7 mouse cellular contexts compared by ENCODE assay signal in genomic region chr7:34654441-34655085, GRCm38 (mm10). TPM values are rescaled to one million over a fixed set of nuclear protein-coding genes. Genes with fewer than 3 reads are reported as not detected.
A peak's percentile ranks its signal among the peaks of the same experiment; 100 is the strongest.
DNase-seq lines count a peak whose midpoint lies in the region; ATAC-seq lines count a peak whose summit lies in the region.

No protein-coding gene starts in this region.

- 0% methylated on average over 46 of the region's 81 CpGs for WGBS in forebrain, embryonic 14.5 days
- WGBS in midbrain, embryonic 11.5 days = under 1% methylated on average over 61 of the region's 81 CpGs
- WGBS in stomach, embryonic 14.5 days = under 1% methylated on average over 60 of the region's 81 CpGs

- H3K27me3 ChIP-seq in forebrain, embryonic 14.5 days (replicated peaks; ENCODE audit: control insufficient read depth, insufficient read depth, low read length) = no peaks in the 10 kb centered on the region
- no peaks in the 10 kb centered on the region for H3K27me3 ChIP-seq in midbrain, embryonic 11.5 days (ENCODE audit: control insufficient read depth, insufficient read depth, low read length)
- H3K27me3 ChIP-seq in stomach, embryonic 14.5 days (ENCODE audit: control insufficient read depth, insufficient read depth, low read length) = no peaks in the 10 kb centered on the region

- H3K4me3 ChIP-seq in forebrain, embryonic 14.5 days (ENCODE audit: low read depth, low read length) = peak overlapping the region; percentile 86
- peak overlapping the region; percentile 81 for H3K4me3 ChIP-seq in midbrain, embryonic 11.5 days (ENCODE audit: low read depth, low read length)
- H3K4me3 ChIP-seq in stomach, embryonic 14.5 days (ENCODE audit: low read depth, low read length) = peak overlapping the region; percentile 87

- peaks cover 10% of the 10 kb centered on the region for H3K36me3 ChIP-seq in forebrain, embryonic 14.5 days (ENCODE audit: control insufficient read depth, insufficient read depth, low read length)
- H3K36me3 ChIP-seq in midbrain, embryonic 11.5 days (ENCODE audit: control insufficient read depth, insufficient read depth, low read length) = peaks cover 1% of the 10 kb centered on the region
- peaks cover 12% of the 10 kb centered on the region; the same call in 1 of the 2 replicates for H3K36me3 ChIP-seq in stomach, embryonic 14.5 days (ENCODE audit: control insufficient read depth, insufficient read depth, low read length)

- H3K4me1 ChIP-seq in forebrain, embryonic 14.5 days (ENCODE audit: control insufficient read depth, insufficient read depth, low read length) = peaks cover 14% of the 10 kb centered on the region
- H3K4me1 ChIP-seq in midbrain, embryonic 11.5 days (ENCODE audit: control insufficient read depth, insufficient read depth, low read length) = peaks cover 21% of the 10 kb centered on the region
- H3K4me1 ChIP-seq in stomach, embryonic 14.5 days (ENCODE audit: control insufficient read depth, insufficient read depth, low read length) = peaks cover 12% of the 10 kb centered on the region; the same call in 1 of the 2 replicates

- H3K27ac ChIP-seq in forebrain, embryonic 14.5 days (ENCODE audit: low read depth, low read length) = peak overlapping the region; percentile 99
- H3K27ac ChIP-seq in midbrain, embryonic 11.5 days (ENCODE audit: low read depth, low read length) = peak overlapping the region; percentile 100
- peak overlapping the region; percentile 99 for H3K27ac ChIP-seq in stomach, embryonic 14.5 days (ENCODE audit: low read length)

- no peaks in the 10 kb centered on the region for H3K9me3 ChIP-seq in forebrain, embryonic 14.5 days (replicated peaks; ENCODE audit: control insufficient read depth, low read length)
- no peaks in the 10 kb centered on the region for H3K9me3 ChIP-seq in midbrain, embryonic 11.5 days (ENCODE audit: control insufficient read depth, low read length)
- H3K9me3 ChIP-seq in stomach, embryonic 14.5 days (ENCODE audit: control insufficient read depth, low read depth, low read length) = no peaks in the 10 kb centered on the region

- DNase-seq in Muller cell, postnatal 12 days (ENCODE audit: inconsistent ontology term) = peak; percentile 88
- peak; percentile 58 to 65 for DNase-seq in adrenal gland, postnatal 36 days
- DNase-seq in forebrain, embryonic 14.5 days (ENCODE audit: low spot score) = peak; percentile 82
- DNase-seq in heart, postnatal 4 days = peak; percentile 61
- peak; percentile 60 to 62 for DNase-seq in layer of hippocampus, postnatal 36 days
- peak; percentile 98 for DNase-seq in midbrain, embryonic 11.5 days (ENCODE audit: low spot score, missing footprints)

- ATAC-seq in forebrain, embryonic 14.5 days = peak; percentile 43
- ATAC-seq in midbrain, embryonic 11.5 days (ENCODE audit: low FRiP score) = peak; percentile 49
- ATAC-seq in stomach, embryonic 14.5 days (ENCODE audit: insufficient number of reproducible peaks, insufficient read depth, low FRiP score, low read depth) = peak; percentile 40

- peak overlapping the region; percentile 97 for H3K9ac ChIP-seq in forebrain, embryonic 14.5 days (ENCODE audit: low read length)
- peak overlapping the region; percentile 98 for H3K9ac ChIP-seq in midbrain, embryonic 11.5 days (ENCODE audit: low read length)
- peak overlapping the region; percentile 89 for H3K9ac ChIP-seq in stomach, embryonic 14.5 days (replicated peaks; ENCODE audit: low read depth, low read length)

- H3K4me2 ChIP-seq in forebrain, embryonic 14.5 days (ENCODE audit: low read length) = peak overlapping the region; percentile 74
- peak overlapping the region; percentile 88 for H3K4me2 ChIP-seq in midbrain, embryonic 11.5 days
- peak overlapping the region; percentile 61 for H3K4me2 ChIP-seq in stomach, embryonic 14.5 days (replicated peaks; ENCODE audit: low read depth, low read length)

RNA-seq across cellular contexts. Expression of gene Kctd15, which starts 2.0 kb away (rescaled TPM):
- total RNA-seq in adrenal gland, postnatal 36 days (2021) = 10 to 100 TPM in 1 of 2 experiments, 1 to 10 TPM in 1; 9.0 to 11.3 TPM
- polyA plus RNA-seq in forebrain, embryonic 14.5 days (2014; fragmentation: Nextera tagmentation; extraction: Ambion mirVana) = 13.9 and 16.0 TPM in 2 replicates
- 1 to 10 TPM; 3.4 to 5.1 TPM for total RNA-seq in heart, postnatal 4 days (2021)
- total RNA-seq in layer of hippocampus, postnatal 36 days (2021) = 10 to 100 TPM; 12.2 to 14.2 TPM
- polyA plus RNA-seq in midbrain, embryonic 11.5 days (2014; fragmentation: Nextera tagmentation; extraction: Ambion mirVana) = 13.6 and 15.9 TPM in 2 replicates
- 10.6 and 11.3 TPM in 2 replicates for polyA plus RNA-seq in stomach, embryonic 14.5 days (2014; fragmentation: Nextera tagmentation; extraction: Ambion mirVana)

Comparison
In these comparisons a context has a peak if more than half of its experiments do, and no peak if none do; other contexts are left out.
1. Peak in every context shown above with its lines: DNase-seq, ATAC-seq, H3K4me3 ChIP-seq and H3K27ac ChIP-seq.